Mouse (Mus musculus) heart, adult 2 months (tissue): ENCODE data around the gene Plcl2. TPM values are rescaled to one million over a fixed set of nuclear protein-coding genes. Genes with fewer than 3 reads are reported as not detected.
A peak's percentile ranks its signal among the peaks of the same experiment; 100 is the strongest.

Experiments used
- DNase-seq, 2 experiments: peaks; one replicate each; pipeline ENCODE4 v3.0.0; 2021
- H3K27ac ChIP-seq: fragments of 200-600 bp; 2 replicates; pipeline ENCODE4 v1.8.1; 2022
- H3K27me3 ChIP-seq: fragments of 200-500 bp; 2 replicates; pipeline ENCODE4 v1.6.1; 2012; ENCODE audit warnings: mild to moderate bottlenecking, low read length, inconsistent platforms, mixed read lengths; ENCODE audit not compliant: control insufficient read depth, insufficient read depth
- H3K36me3 ChIP-seq: fragments of 200-500 bp; 2 replicates; pipeline ENCODE4 v1.6.1; 2012; ENCODE audit warnings: low read length, inconsistent platforms; ENCODE audit not compliant: control insufficient read depth, insufficient read depth
- H3K4me1 ChIP-seq: fragments of 200-500 bp; 2 replicates; pipeline ENCODE4 v1.6.1; 2011; ENCODE audit warnings: low read length; ENCODE audit not compliant: control insufficient read depth, insufficient read depth
- H3K4me3 ChIP-seq: fragments of 200-600 bp; 2 replicates; pipeline ENCODE4 v1.8.1; 2022
- H3K79me2 ChIP-seq: fragments of 200-500 bp; replicated peaks from 2 replicates; pipeline ENCODE4 v1.6.1; 2012; ENCODE audit warnings: mild to moderate bottlenecking, inconsistent platforms, low read length, moderate library complexity, mixed read lengths; ENCODE audit not compliant: control insufficient read depth, insufficient read depth
- H3K9ac ChIP-seq: fragments of 200-500 bp; 2 replicates; pipeline ENCODE4 v1.6.1; 2012; ENCODE audit warnings: low read depth, mild to moderate bottlenecking, control low read depth, inconsistent platforms, low read length, mixed read lengths
- CTCF ChIP-seq: fragments of 200-600 bp; IDR thresholded peaks from 2 replicates; pipeline ENCODE4 v1.8.1; 2022; ENCODE audit warnings: antibody characterized with exemption, mild to moderate bottlenecking, moderate library complexity
- EP300 ChIP-seq: fragments of 200-500 bp; IDR thresholded peaks from 2 replicates; pipeline ENCODE4 v1.6.1; 2011; ENCODE audit warnings: low read depth, low read length, control low read depth; ENCODE audit not compliant: insufficient read depth
- POLR2A ChIP-seq: fragments of 200-500 bp; IDR thresholded peaks from 2 replicates; pipeline ENCODE4 v1.6.1; 2011; ENCODE audit warnings: mild to moderate bottlenecking, low read depth, low read length, control low read depth; ENCODE audit not compliant: insufficient read depth
- WGBS: fragments of 180-500 bp; shearing (Covaris S2); methylation state at CpG from one replicate; pipeline ENCODE4 v1.1.7; 2018; 5-methylcytosine and 5-hydroxymethylcytosine counted together
- intact Hi-C: fragments of 180-260 bp; cut with DNase I; formaldehyde crosslinking; loops from one replicate; pipeline ENCODE4 v1.15.1; 2025
- polyA plus RNA-seq: library from polyadenylated mRNA; depleted of rRNA; stranded (reverse); fragments of >200 nt; gene quantifications from 2 replicates; pipeline ENCODE4 v1.2.3, GENCODE M21; 2012
- total RNA-seq, 2 experiments: library from RNA; stranded (reverse); gene quantifications; 2 replicates each; pipeline ENCODE4 v1.2.3; 2021

Gene Plcl2
- total and polyA plus RNA-seq, 3 experiments, result 2.8 to 8.0 (median 7.5) TPM

DNA sequence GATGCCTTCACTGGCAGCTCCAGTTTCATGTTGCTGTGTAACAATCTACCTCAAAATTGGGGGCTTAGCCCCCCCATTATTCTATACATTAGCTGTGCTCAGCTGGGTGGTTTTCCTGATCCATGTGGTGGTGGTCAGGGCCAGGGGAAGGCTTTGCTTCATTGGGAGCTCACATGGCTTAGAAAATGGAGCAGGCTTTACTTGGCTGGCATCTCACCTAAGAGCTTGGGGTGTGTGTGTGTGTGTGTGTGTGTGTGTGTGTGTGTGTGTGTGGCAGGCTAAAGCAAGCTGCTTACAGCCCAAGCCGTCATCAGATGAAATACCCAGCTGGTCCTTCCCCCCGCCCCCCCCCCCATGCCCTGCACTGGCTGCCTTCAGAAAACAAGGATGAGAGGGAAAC is 169.5 kb downstream of the Plcl2 start:
- 78% methylated on average over 2 of the region's 2 CpGs for WGBS
- intact Hi-C loops, result no loop called here
- Histone ChIP-seq H3K27ac (peak overlapping the region; percentile 72), H3K4me1 (peaks cover 16% of the 10 kb centered on the region), H3K27me3 (no peaks in the 10 kb centered on the region), H3K36me3 (peaks cover 5% of the 10 kb centered on the region; the same call in 1 of the 2 replicates), H3K9ac (no peak overlapping the region), H3K79me2 (no peaks in the 10 kb centered on the region), H3K4me3 (no peak overlapping the region)
- no peak for TF ChIP-seq EP300
- TF ChIP-seq POLR2A, result no peak
- no peak for TF ChIP-seq CTCF
- DNase-seq, result no peak

DNA sequence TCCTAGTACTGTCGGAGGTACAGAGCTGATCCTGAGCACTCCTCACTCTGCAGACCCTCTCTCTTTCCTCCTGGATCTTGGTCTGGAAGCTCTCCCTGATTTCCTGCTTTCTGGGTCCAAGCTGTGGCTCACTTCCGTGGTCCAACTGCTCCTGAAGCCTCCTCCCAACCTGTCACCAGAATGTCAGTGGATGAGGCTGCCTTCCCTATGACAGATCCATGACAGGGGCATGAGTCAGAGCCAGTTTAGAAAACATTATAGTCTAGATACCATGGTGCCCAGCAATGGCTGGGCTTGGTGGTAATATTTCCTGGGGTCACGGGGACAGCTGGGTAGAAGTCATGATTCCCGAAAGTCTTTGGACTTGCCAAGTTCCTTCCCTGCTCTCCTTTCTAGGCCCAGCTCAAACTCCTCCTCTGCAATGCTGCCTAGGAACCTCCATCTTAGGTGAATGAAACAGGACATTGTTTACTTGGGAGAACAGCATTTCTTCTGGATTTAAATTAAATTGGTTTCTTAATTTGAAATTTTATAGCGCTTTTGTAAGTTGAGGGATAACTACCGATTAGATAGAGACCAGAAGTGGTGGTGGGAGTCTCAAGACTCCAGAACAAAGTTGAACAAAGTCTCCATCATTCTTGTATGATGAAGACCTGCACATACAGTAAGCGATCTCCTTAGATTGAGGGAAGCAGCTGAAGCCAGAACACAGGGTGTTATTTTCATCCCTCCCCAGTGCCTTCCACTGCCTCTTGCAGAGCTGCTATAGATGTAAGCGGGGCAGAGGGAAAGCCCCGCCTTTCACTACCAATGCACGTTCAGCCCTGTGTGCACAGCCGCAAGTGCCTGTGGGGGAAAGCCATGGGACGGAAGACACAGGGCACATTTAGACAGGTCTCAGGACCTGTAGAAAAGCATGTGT is 170.7 kb downstream of the Plcl2 start:
- H3K9ac ChIP-seq, result no peak overlapping the region
- no peaks in the 10 kb centered on the region for H3K27me3 ChIP-seq
- H3K36me3 ChIP-seq, result peaks cover 5% of the 10 kb centered on the region; the same call in 1 of the 2 replicates
- no peak overlapping the region for H3K4me3 ChIP-seq
- H3K79me2 ChIP-seq, result no peaks in the 10 kb centered on the region
- 82% methylated on average over 12 of the region's 12 CpGs for WGBS
- H3K27ac ChIP-seq, result no peak overlapping the region; the same call in 1 of the 2 replicates
- DNase-seq, result no peak
- H3K4me1 ChIP-seq, result peaks cover 17% of the 10 kb centered on the region
- TF ChIP-seq CTCF (no peak), EP300 (no peak), POLR2A (no peak)
- intact Hi-C loops, result loop anchor here (5.0 kb wide), 1 partner anchor 52 kb away; no protein-coding TSS in a partner anchor

DNA sequence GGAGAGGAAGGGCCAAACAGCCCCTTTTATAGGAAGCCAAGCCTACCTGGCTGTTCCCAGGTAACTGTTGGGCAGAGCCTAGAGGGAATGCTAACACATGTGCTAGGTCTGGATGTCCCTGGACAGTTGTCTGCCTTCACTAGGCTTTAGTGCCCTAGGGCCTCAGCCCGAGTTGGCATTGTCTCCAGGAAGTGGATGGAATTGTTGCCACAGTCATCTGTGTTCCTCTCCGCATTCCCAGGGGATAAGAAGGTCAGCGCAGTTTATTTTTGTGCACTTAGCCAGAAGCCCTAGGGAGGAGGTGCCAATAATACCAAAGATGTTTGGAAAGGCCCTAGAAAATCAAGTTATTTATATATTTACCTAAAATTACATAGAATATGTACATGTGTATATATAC is 173.5 kb downstream of the Plcl2 start:
- peak in 1 of 2 experiments; percentile 41 for DNase-seq
- H3K36me3 ChIP-seq, result peaks cover 5% of the 10 kb centered on the region; the same call in 1 of the 2 replicates
- H3K27ac ChIP-seq, result peak overlapping the region; percentile 73

DNA sequence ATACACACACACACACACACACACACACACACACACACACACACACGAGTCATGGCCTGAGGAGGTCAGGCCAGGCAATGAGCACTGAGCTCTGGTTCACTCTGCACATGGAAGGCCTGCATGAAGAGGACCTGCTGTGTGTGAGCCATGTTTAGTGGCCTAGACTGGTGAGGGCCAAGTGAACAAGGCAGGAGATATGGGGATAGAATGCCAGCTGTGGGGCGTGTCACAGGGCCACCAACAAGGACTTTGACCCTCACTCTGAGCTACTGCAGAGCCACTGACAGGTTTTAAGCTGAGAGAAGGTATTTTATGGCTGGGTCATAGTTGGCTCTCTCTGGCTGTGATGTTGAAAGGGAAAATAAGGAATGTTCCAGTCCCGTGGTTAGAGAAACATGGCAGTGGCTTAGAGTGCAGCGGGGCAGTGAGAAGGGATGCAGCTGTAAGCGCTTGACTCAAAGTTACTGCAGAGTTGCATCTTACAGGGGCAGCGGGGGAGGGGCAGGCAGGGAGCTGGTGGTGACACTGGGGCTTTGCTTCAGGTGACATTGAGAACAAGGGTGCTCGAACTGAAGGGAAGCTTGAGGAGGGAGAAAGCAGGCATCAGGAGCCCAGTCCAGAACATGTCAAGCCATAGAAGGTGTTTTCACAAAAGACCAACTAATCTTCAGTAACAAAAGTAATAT is 175.9 kb downstream of the Plcl2 start:
- Histone ChIP-seq H3K36me3 (peaks cover 5% of the 10 kb centered on the region; the same call in 1 of the 2 replicates), H3K79me2 (no peaks in the 10 kb centered on the region), H3K27me3 (no peaks in the 10 kb centered on the region), H3K4me3 (no peak overlapping the region), H3K9ac (no peak overlapping the region), H3K4me1 (peaks cover 6% of the 10 kb centered on the region), H3K27ac (no peak overlapping the region)
- WGBS, result 79% methylated on average over 7 of the region's 7 CpGs
- intact Hi-C loops, result loop anchor here (5.0 kb wide), 1 partner anchor 47 kb away; no protein-coding TSS in a partner anchor
- DNase-seq, result no peak
- TF ChIP-seq POLR2A (no peak), CTCF (no peak), EP300 (no peak)

More for the DNA sequence above, 173.5 kb downstream of the Plcl2 start:
- Histone ChIP-seq H3K27me3 (no peaks in the 10 kb centered on the region), H3K79me2 (no peaks in the 10 kb centered on the region), H3K4me1 (peaks cover 15% of the 10 kb centered on the region), H3K9ac (no peak overlapping the region), H3K4me3 (no peak overlapping the region)
- TF ChIP-seq EP300 (0 out of 2 replicates have a peak, but pooled peaks have one; percentile 38), CTCF (no peak), POLR2A (no peak)
- intact Hi-C loops, result loop anchor here (5.0 kb wide), 1 partner anchor 50 kb away; no protein-coding TSS in a partner anchor
- 19% methylated on average over 3 of the region's 3 CpGs for WGBS

DNA sequence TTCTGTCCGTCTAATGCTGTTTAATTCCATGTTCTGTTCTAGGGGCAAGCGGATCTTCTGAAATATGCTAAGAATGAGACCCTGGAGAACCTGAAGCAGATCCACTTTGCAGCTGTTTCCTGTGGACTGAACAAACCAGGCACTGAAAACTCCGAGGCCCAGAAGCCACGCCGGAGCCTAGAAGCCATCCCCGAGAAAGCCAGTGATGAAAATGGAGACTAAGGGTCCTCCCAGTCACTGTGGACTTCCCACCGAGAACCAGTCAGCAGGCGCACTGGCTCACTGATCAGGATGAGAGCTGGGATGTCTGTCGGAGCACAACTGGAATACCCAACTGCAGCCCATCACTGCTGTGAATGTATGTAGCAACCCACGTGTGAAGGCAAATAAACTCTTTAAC is 178.5 kb downstream of the Plcl2 start:
- H3K27ac ChIP-seq, result no peak overlapping the region
- H3K9ac ChIP-seq, result no peak overlapping the region
- TF ChIP-seq CTCF, result no peak
- no peak for TF ChIP-seq EP300
- TF ChIP-seq POLR2A, result no peak
- intact Hi-C loops, result no loop called here
- no peaks in the 10 kb centered on the region for H3K27me3 ChIP-seq
- 75% methylated on average over 10 of the region's 10 CpGs for WGBS
- H3K79me2 ChIP-seq, result no peaks in the 10 kb centered on the region
- peaks cover 4% of the 10 kb centered on the region for H3K4me1 ChIP-seq
- H3K4me3 ChIP-seq, result no peak overlapping the region
- peaks cover 5% of the 10 kb centered on the region; the same call in 1 of the 2 replicates for H3K36me3 ChIP-seq
- DNase-seq, result no peak
